Comparison of ENCODE assay signal across 8 mouse cellular contexts in the genomic region with DNA sequence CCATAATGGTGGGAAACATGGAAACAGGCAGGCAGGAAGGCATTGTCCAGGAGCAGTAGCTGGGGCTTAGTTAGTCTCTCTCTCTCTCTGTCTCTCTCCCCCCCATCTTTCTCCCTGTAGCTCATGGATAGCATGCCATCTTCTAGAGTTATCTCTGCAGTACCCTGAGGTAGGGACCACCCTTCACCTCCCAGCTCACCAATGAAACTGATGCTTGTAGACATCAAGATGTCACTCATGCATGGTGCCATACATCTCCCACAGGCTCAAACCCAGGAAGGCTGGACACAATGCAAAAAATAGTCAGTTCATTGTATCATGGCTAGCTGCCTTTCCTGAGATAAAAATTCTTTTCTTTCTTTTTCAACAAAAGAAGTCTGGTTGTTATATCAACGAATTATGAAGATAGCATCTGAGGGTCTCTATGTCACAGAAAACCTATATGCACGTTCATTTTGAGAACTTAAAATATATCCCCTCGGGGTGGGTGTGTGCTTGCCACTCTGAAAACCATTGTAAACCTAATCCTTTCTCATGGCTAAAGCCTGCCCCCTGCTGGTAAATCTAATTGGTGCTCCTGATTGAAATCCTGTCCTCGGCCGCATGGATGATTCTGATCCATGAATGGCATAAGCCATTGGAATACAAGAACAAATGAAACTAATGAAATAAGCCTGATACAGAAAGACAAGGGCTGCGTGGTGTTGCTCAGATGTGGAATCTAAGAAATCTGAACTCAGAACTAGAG. TPM values are rescaled to one million over a fixed set of nuclear protein-coding genes. Genes with fewer than 3 reads are reported as not detected.
DNase-seq lines count a peak whose midpoint lies in the region; ATAC-seq and TF ChIP-seq lines count a peak whose summit lies in the region.

No protein-coding gene starts in this region.

- DNase-seq in spleen, postnatal 4 days (ENCODE audit: low spot score in 2 of 2), result peak; percentile 17 to 64
- no peak for DNase-seq in spleen, postnatal 36 days (ENCODE audit: low spot score in 2 of 2)
- DNase-seq in cerebellum, adult 9-10 months, result peak; percentile 90
- DNase-seq in frontal cortex, adult 2 months (ENCODE audit: extremely low spot score in 1 of 2, low spot score in 1 of 2), result peak; percentile 61 to 96
- peak; percentile 78 for DNase-seq in kidney, postnatal 14 days
- peak; percentile 30 for DNase-seq in liver, adult 2 months (ENCODE audit: extremely low read depth, low read depth, low spot score)
- peak; percentile 32 for DNase-seq in ovary, postnatal 36 days (ENCODE audit: low spot score)

- ATAC-seq in megakaryocyte-erythroid progenitor cell, adult 5-6 weeks (replicated peaks; ENCODE audit: low FRiP score, low TSS enrichment, poor library complexity, severe bottlenecking), result no peak

- no peak for TF ChIP-seq CTCF in liver, adult 2 months (IDR thresholded peaks at IDR 0.05; ENCODE audit: low read depth, low read length)

- H3K27me3 ChIP-seq in liver, adult 2 months (ENCODE audit: control insufficient read depth, insufficient read depth, low read length), result no peaks in the 10 kb centered on the region

- no peak overlapping the region for H3K4me3 ChIP-seq in liver, adult 2 months (ENCODE audit: insufficient read depth, low read depth, low read length)

- no peak overlapping the region for H3K9ac ChIP-seq in liver, adult 2 months (ENCODE audit: low read depth, low read length)

- no peaks in the 10 kb centered on the region for H3K4me1 ChIP-seq in liver, adult 2 months (ENCODE audit: control insufficient read depth, insufficient read depth, low read length)

- H3K79me2 ChIP-seq in liver, adult 2 months (ENCODE audit: control insufficient read depth, insufficient read depth, low read length), result no peaks in the 10 kb centered on the region

- no peak for TF ChIP-seq POLR2A in liver, adult 2 months (IDR thresholded peaks at IDR 0.05; ENCODE audit: extremely low read depth, insufficient read depth, low read length)

- H3K27ac ChIP-seq in liver, adult 2 months (replicated peaks; ENCODE audit: insufficient read depth, low read depth, low read length), result no peak overlapping the region

- 11% methylated on average over 6 of the region's 6 CpGs for WGBS in liver, adult 2 months

- H3K36me3 ChIP-seq in liver, adult 2 months (ENCODE audit: control insufficient read depth, insufficient read depth, low read length), result no peaks in the 10 kb centered on the region

RNA-seq across cellular contexts. Expression of a gene that starts 14.0 kb away (rescaled TPM):
- polyA plus RNA-seq in frontal cortex, adult 2 months (2012; rRNA removed), result 5.5 and 5.9 TPM in 2 replicates
- total RNA-seq in liver, adult 2 months (2014; rRNA removed), result not detected in 2 replicates
- not detected in 2 replicates for polyA plus RNA-seq in liver, adult 2 months (2012; rRNA removed)
- total RNA-seq in megakaryocyte-erythroid progenitor cell, adult 5-6 weeks (2014; fragmentation: Nextera tagmentation), result not detected in 2 replicates
- not detected in 2 replicates for total RNA-seq in megakaryocyte-erythroid progenitor cell, adult 5-6 weeks (2017)

Comparison
In these comparisons a context has a peak if more than half of its experiments do, and no peak if none do; other contexts are left out.
1. DNase-seq: peak in spleen, postnatal 4 days (2 of 2), cerebellum, adult 9-10 months (single experiment), frontal cortex, adult 2 months (2 of 2), kidney, postnatal 14 days (single experiment), liver, adult 2 months (single experiment) and ovary, postnatal 36 days (single experiment); none in spleen, postnatal 36 days (0 of 2).